Mouse (Mus musculus) natural killer cell, adult 2 months (primary cell): ENCODE results near the gene Pcdh15.

Source experiments
- DNase-seq, 2 experiments: peaks; one replicate each; pipeline ENCODE4 v3.0.0; 2022; ENCODE audit warnings: low spot score in 2 of 2

Gene Pcdh15

DNA sequence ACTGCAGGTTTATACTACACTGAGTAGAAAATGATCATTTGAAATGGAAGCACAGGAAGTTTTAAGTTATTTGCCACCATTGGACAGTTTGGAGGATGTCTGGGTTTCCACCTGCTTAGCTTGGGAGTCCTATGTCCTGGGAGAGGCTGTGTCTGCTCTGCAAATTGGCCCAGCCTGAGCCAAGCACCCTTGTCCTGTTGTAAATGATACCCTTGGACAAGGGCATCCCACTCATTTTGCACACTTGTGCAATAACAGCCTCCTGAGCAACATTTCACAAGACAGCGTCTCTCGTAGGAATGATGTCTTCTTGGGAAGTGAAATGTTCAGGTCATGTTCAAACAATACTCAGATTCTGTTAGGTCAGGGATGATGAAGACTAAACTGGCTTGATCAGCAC is 1456.2 kb downstream of the Pcdh15 start:
- no peak for DNase-seq

DNA sequence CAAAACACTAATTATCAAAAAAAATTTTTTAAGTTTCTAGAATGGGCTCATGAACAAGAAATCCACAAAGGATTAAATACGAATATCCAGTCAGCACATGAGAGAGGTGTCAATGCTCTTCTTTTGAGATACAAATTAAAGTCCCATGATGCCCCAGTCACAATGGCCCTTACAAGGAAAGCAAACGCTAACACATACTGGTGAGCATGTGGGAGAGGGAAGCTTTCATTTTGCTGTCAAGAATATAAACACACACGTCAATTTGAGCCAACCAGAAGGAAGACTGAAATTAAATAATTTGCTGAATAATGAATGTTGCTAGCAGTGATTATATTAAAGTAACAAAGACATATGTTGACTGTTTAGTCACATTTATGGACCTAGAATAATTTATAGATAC is 1470.5 kb downstream of the Pcdh15 start:
- DNase-seq: no peak

DNA sequence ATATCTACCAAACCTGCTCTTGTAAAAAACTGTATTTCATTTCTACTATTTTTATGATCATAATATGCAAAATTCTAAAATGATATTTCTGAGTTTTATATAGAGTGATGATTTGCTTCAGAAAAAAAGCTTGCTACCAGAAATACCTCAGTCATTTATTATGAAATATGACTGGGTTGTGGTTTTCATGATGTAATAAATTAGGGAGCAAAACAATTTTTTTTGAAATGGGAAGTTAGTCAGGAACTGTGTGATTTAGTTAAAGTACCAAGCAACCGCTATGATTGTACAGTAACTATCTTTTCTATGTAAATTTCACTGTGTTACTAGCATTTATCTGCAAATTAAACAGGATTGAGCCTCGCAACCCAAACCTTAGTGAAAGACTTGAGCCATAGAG is 1480.8 kb downstream of the Pcdh15 start:
- DNase-seq: no peak

GRCm38 (mm10) chr10:74591799-74592198 is 1492.7 kb downstream of the Pcdh15 start:
- no peak for DNase-seq

GRCm38 (mm10) chr10:74607683-74608082 is 1508.5 kb downstream of the Pcdh15 start:
- no peak for DNase-seq

DNA sequence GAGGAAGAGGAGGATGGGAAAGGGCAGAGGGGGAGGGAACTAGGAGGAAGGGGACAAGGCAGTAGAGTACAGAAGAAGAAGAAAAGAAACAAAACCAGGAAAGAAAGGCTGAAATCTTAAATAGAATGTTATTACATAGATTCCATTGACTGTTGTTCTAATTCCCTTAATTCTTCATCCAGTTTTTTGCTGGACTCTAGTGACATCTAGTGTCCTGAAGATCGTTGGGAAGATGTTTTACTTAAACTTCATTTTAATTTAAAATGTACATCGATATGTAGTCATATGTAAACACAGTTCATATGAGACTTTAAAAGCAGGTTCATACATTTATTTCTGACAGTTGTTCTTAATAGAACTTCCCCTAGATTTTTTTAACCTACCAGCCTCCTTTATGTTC is 1522.7 kb downstream of the Pcdh15 start:
- DNase-seq: no peak

- no peak for DNase-seq
These were observed 1526.6 kb downstream of the Pcdh15 start for GRCm38 (mm10) chr10:74625715-74626114.

DNA sequence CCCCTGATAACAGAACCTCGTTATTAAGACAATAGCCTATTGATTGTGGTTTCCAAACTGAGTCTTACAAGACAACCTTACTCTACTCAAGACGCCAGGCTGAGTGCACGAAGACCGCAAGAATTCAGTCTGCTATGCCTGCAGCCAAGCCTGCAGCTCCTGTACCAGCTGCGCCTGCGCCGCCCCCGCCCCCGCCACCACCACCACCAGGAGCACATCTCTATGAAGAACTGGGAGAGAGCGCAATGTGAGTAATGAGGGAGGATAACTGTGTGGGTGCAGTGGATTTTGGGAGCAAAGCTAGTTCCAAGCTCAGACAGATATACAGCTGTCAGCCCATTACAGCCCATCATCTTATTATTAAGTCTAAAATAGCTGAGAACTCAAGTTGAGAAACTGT is 1527.5 kb downstream of the Pcdh15 start:
- no peak for DNase-seq

DNA sequence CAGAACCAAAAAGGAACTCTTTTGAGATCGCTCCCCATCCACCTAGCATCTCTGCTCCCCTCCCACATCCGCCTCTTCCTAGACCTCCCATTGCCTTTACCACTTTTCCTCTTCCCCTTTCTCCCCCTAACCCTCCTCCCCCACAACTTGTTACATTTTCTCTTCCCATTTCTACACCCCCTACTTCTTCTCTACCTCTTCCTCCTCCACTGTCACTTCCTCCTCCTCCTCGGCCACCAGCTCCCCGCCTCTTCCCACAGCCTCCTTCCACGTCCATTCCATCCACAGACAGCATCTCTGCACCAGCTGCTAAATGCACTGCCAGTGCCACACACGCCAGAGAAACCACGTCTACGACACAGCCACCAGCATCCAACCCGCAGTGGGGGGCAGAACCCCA is 1532.2 kb downstream of the Pcdh15 start:
- no peak for DNase-seq

DNA sequence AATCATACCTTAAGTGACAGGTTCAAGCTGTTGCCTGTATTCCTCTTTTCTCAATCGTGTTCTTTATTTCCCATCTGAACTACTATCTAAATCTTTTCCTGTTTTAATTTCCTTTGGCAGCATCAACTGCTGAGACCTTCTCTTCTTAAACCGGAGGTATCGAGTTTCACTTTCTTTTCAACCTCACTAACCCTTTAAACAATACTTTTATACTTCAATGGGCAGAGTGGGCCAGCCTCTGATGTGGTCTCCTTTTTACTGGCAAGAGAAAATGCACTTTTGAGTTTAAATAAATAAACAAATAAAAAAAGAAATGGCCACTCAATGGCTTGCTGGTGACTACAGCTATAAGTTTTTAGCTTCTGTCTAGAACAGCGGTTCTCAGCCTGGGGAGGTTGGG is 1537.9 kb downstream of the Pcdh15 start:
- DNase-seq: no peak

DNA sequence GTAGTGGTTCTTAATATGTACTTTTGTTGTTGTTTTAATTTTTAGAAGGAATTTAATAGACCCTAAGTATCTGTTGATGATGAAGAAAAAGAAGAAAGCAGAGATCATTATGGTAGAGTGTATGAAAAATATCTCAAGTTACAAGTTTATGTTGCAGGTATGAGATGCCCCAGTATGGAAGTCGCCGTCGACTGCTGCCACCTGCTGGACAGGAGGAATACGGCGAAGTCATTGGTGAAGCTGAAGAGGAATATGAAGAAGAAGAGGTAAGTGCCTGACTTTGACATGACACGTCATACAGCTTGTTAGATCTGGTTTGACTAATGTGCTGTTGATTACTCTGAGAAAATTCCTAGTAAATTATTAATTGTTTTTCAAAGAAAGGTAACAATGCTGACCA is 1543.0 kb downstream of the Pcdh15 start:
- no peak for DNase-seq

GRCm38 (mm10) chr10:74663171-74663570 is 1564.0 kb downstream of the Pcdh15 start:
- no peak for DNase-seq

DNA sequence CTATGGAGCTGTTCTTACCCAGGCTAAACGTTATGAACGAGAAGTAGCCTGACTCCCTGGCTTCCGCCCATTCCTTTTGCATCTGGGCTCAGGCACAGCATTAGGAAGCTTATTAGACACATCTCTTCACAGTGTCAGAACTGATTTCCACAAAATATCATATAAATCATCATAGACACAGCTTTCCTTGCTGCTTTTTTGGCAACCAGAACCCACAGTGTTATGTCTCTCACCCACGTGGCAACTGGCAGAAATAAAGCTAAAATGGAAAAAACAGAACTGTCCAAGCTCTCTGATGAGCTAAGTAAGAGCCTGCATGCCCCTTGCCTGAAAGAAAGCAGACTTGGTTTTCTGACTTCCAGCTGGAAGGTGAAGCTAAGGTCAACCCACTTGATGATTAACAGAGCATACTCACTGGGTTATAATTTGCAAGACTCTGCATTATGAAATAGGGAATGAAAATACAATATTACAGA is 1580.9 kb downstream of the Pcdh15 start:
- DNase-seq: no peak

DNA sequence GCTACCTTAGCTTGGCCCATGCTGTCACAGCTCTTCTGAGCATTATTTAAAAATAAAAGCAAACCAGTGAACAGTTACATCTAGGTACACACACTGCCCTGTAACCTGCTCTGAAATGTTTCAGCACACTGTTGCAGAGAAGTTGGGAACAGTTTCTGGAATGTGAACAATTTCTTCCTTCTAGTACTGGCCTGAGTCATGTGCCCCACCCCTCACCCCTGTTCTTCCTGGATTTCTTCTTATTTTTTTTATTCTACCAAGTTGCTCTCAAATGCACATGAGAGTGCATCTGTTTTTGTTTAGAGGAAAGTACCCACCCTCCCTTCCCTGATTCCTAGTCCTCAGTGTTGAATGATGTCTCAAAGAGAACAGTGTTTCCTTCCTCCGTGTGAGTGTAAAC is 1581.4 kb downstream of the Pcdh15 start:
- no peak for DNase-seq
